Mouse (Mus musculus) neural tube, embryonic 11.5 days (tissue): ENCODE measurements at regions not wholly inside any gene's neighbourhood (a gene's known extent, or its start where the extent isn't known, plus 50 kb on each side); places are given as distances from the start of the nearest gene placed in this dataset.

Experiments used
- ATAC-seq: fragments of 200-750 bp; cut with Nextera tagmentation; 2 replicates; pipeline ENCODE4 v1.8.0; 2017; ENCODE audit warnings: moderate number of reproducible peaks, mild to moderate bottlenecking, moderate TSS enrichment, moderate library complexity; ENCODE audit not compliant: insufficient read depth, low FRiP score, low TSS enrichment
- DNase-seq: peaks from one replicate; pipeline ENCODE4 v3.0.0-alpha.2; 2015; ENCODE audit warnings: low spot score
- H3K27ac ChIP-seq: fragments of 300-500 bp; sonication (generic); 2 replicates; pipeline ENCODE4 v1.5.1; 2014; ENCODE audit warnings: low read depth, mild to moderate bottlenecking, low read length
- H3K27me3 ChIP-seq: fragments of 300-500 bp; sonication (generic); 2 replicates; pipeline ENCODE4 v1.6.1; 2014; ENCODE audit warnings: mild to moderate bottlenecking, low read length, mixed read lengths; ENCODE audit not compliant: control insufficient read depth, insufficient read depth
- H3K36me3 ChIP-seq: fragments of 300-500 bp; sonication (generic); 2 replicates; pipeline ENCODE4 v1.6.1; 2014; ENCODE audit warnings: mild to moderate bottlenecking, low read length, moderate library complexity, mixed read lengths; ENCODE audit not compliant: control insufficient read depth, insufficient read depth
- H3K4me1 ChIP-seq: fragments of 300-500 bp; sonication (generic); 2 replicates; pipeline ENCODE4 v1.6.1; 2014; ENCODE audit warnings: low read length, mixed read lengths; ENCODE audit not compliant: control insufficient read depth, insufficient read depth
- H3K4me2 ChIP-seq: fragments of 300-500 bp; sonication (generic); 2 replicates; pipeline ENCODE4 v1.6.1; 2014; ENCODE audit warnings: low read depth, mild to moderate bottlenecking, moderate library complexity
- H3K4me3 ChIP-seq: fragments of 300-500 bp; sonication (generic); 2 replicates; pipeline ENCODE4 v1.5.1; 2014; ENCODE audit warnings: low read depth, low read length
- H3K9ac ChIP-seq: fragments of 300-500 bp; sonication (generic); 2 replicates; pipeline ENCODE4 v1.6.1; 2014; ENCODE audit warnings: mild to moderate bottlenecking, low read length
- H3K9me3 ChIP-seq: fragments of 300-500 bp; sonication (generic); 2 replicates; pipeline ENCODE4 v1.6.1; 2016; ENCODE audit warnings: low read length; ENCODE audit not compliant: control insufficient read depth
- WGBS: fragments of 180-500 bp; shearing (Covaris S2); extraction: QIAGEN DNeasy Blood & Tissue Kit; methylation state at CpG from one replicate; pipeline ENCODE4 v1.1.7; 2014; 5-methylcytosine and 5-hydroxymethylcytosine counted together

DNA sequence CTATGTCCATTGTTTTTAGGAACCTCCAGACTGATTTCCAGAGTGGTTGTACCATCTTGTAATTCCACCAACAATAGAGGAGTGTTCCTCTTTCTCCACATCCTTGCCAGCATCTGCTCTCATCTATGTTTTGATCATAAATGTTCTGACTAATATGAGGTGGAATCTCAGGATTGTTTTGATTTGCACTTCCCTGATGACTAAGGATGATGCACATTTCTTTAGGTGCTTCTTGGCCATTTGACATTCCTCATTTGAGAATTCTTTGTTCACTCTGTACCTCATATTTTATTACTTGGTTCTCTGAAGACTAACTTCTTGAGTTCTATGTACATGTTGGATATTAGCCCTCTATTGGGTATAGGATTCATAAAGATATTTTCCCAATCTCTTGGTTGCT lies 538.4 kb downstream of the Inhba start:
- DNase-seq (no peak), ATAC-seq (no peak)
- no peak overlapping the region for H3K4me2 ChIP-seq
- H3K4me1 ChIP-seq = no peaks in the 10 kb centered on the region
- no peaks in the 10 kb centered on the region for H3K36me3 ChIP-seq
- H3K27ac ChIP-seq = no peak overlapping the region
- H3K9me3 ChIP-seq = no peaks in the 10 kb centered on the region
- no peak overlapping the region for H3K4me3 ChIP-seq
- H3K27me3 ChIP-seq = no peaks in the 10 kb centered on the region
- no peak overlapping the region for H3K9ac ChIP-seq

DNA sequence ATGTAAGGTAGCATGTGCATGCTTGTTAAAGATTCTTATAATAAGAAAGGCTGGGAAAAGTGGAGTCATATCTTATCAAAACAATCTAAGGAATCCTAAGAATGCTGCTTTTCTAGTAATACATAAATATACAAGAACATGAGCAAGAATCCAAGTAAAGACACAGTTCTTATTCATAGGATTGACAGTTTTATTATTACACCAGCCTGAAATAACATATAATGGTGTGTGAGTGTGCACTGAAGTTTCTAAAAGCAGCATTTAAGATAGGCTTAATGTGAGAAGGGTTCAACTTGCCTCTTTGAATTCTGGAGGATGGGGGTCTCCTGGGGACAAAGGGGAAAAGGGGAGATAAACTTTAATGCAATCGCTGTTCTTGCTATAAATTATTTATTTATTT lies 553.3 kb downstream of the Inhba start:
- ATAC-seq (no peak), DNase-seq (no peak)
- no peaks in the 10 kb centered on the region for H3K4me1 ChIP-seq
- no peak overlapping the region for H3K9ac ChIP-seq
- no peaks in the 10 kb centered on the region for H3K9me3 ChIP-seq
- H3K36me3 ChIP-seq = no peaks in the 10 kb centered on the region
- no peak overlapping the region for H3K4me2 ChIP-seq
- H3K4me3 ChIP-seq = no peak overlapping the region
- no peaks in the 10 kb centered on the region for H3K27me3 ChIP-seq
- no peak overlapping the region for H3K27ac ChIP-seq
- 85% methylated on average over 1 of the region's 1 CpGs for WGBS

DNA sequence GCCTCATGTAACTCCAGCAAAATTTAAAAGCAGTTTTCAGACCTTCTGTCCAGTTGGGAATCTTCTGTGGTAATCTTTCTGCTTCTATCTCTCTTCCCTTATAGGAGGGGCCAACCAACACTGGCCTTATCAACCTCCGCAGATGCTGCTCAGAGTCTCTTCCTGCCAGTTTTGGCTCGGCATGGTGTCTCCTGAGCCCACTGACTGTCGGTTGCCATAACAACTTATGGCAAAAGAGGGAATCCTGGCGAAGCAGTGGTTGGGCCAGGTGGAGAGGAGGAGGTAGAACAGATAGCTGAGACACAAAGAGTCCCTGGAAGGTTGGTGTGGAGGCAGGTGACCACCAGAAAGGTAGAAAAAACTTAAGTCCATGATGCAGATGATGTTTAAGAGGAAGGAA lies 562.4 kb downstream of the Inhba start:
- Histone ChIP-seq H3K4me1 (no peaks in the 10 kb centered on the region), H3K4me2 (no peak overlapping the region), H3K9me3 (no peaks in the 10 kb centered on the region), H3K4me3 (no peak overlapping the region), H3K27me3 (no peaks in the 10 kb centered on the region), H3K27ac (no peak overlapping the region), H3K36me3 (no peaks in the 10 kb centered on the region), H3K9ac (no peak overlapping the region)
- ATAC-seq (no peak), DNase-seq (no peak)
- 29% methylated on average over 4 of the region's 4 CpGs for WGBS

DNA sequence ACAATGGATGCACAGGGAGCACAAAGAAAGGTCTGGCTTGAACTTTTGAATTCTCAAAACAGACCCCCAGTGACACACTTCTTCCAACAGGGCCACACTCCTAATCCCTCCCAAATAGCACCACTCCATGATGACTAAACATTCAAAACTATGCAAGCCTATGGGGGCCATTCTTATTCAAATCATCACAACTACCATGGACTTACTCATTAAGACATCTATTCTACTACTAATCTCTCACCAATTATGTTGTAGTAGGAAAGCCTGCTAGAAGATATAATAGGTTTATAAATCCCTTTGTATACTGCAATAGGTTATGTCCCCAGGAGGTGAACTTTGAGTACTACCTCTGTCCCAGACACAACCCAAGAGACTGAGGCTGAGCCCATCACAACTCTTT lies 574.6 kb downstream of the Inhba start:
- no peaks in the 10 kb centered on the region for H3K27me3 ChIP-seq
- no peak overlapping the region for H3K4me2 ChIP-seq
- H3K9me3 ChIP-seq = no peaks in the 10 kb centered on the region
- no peak overlapping the region for H3K9ac ChIP-seq
- DNase-seq (no peak), ATAC-seq (no peak)
- no peak overlapping the region for H3K27ac ChIP-seq
- no peaks in the 10 kb centered on the region for H3K4me1 ChIP-seq
- H3K4me3 ChIP-seq = no peak overlapping the region
- no peaks in the 10 kb centered on the region for H3K36me3 ChIP-seq

DNA sequence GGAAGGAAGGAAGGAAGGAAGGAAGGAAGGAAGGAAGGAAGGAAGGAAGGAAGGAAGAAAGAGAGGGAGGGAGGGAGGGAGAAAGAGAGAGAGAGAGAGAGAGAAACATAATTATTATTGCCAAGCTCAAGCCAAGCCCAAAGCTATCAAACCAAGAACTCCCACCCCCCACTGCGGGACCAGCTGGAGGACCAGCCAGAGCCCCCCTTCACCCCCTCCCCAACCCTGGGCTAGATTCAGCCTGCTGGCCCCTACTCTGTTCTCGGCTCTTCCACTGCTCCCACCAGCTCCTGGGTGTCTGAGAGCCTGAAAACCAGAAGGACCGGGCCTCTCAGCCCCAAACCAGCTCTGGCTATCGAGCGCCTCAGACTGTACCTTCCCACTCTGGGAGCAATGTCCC lies 608.1 kb downstream of the Inhba start:
- ATAC-seq (no peak), DNase-seq (no peak)
- H3K4me3 ChIP-seq = no peak overlapping the region
- no peaks in the 10 kb centered on the region for H3K36me3 ChIP-seq
- H3K9ac ChIP-seq = no peak overlapping the region
- no peaks in the 10 kb centered on the region for H3K9me3 ChIP-seq
- H3K4me1 ChIP-seq = no peaks in the 10 kb centered on the region
- 87% methylated on average over 5 of the region's 5 CpGs for WGBS
- H3K27ac ChIP-seq = no peak overlapping the region
- H3K4me2 ChIP-seq = no peak overlapping the region
- no peaks in the 10 kb centered on the region for H3K27me3 ChIP-seq

- Histone ChIP-seq H3K4me3 (no peak overlapping the region), H3K36me3 (no peaks in the 10 kb centered on the region), H3K27me3 (no peaks in the 10 kb centered on the region), H3K9ac (no peak overlapping the region), H3K9me3 (no peaks in the 10 kb centered on the region), H3K4me1 (no peaks in the 10 kb centered on the region), H3K27ac (no peak overlapping the region), H3K4me2 (no peak overlapping the region)
- peak; percentile 74 for ATAC-seq
- 31% methylated on average over 4 of the region's 4 CpGs for WGBS
- peak; percentile 22 for DNase-seq
Observed at GRCm38 (mm10) chr13:16626584-16626983, 614.9 kb downstream of the Inhba start.

- WGBS = 60% methylated on average over 5 of the region's 5 CpGs
- no peaks in the 10 kb centered on the region for H3K4me1 ChIP-seq
Observed at GRCm38 (mm10) chr13:16633445-16634092, 621.9 kb downstream of the Inhba start.

GRCm38 (mm10) chr13:16636251-16636650 lies 624.6 kb downstream of the Inhba start:
- no peaks in the 10 kb centered on the region for H3K36me3 ChIP-seq
- ATAC-seq = no peak
- H3K9me3 ChIP-seq = no peaks in the 10 kb centered on the region
- no peak overlapping the region for H3K4me3 ChIP-seq
- H3K27ac ChIP-seq = no peak overlapping the region
- no peak overlapping the region for H3K9ac ChIP-seq
- no peak overlapping the region for H3K4me2 ChIP-seq
- no peaks in the 10 kb centered on the region for H3K27me3 ChIP-seq
- 76% methylated on average over 2 of the region's 2 CpGs for WGBS
- no peak for DNase-seq
- H3K4me1 ChIP-seq = no peaks in the 10 kb centered on the region

More at GRCm38 (mm10) chr13:16633445-16634092, 621.9 kb downstream of the Inhba start:
- H3K9ac ChIP-seq = no peak overlapping the region
- H3K27me3 ChIP-seq = no peaks in the 10 kb centered on the region
- no peak overlapping the region for H3K27ac ChIP-seq
- DNase-seq (no peak), ATAC-seq (no peak)
- no peaks in the 10 kb centered on the region for H3K9me3 ChIP-seq
- no peak overlapping the region for H3K4me2 ChIP-seq
- no peaks in the 10 kb centered on the region for H3K36me3 ChIP-seq
- no peak overlapping the region for H3K4me3 ChIP-seq

DNA sequence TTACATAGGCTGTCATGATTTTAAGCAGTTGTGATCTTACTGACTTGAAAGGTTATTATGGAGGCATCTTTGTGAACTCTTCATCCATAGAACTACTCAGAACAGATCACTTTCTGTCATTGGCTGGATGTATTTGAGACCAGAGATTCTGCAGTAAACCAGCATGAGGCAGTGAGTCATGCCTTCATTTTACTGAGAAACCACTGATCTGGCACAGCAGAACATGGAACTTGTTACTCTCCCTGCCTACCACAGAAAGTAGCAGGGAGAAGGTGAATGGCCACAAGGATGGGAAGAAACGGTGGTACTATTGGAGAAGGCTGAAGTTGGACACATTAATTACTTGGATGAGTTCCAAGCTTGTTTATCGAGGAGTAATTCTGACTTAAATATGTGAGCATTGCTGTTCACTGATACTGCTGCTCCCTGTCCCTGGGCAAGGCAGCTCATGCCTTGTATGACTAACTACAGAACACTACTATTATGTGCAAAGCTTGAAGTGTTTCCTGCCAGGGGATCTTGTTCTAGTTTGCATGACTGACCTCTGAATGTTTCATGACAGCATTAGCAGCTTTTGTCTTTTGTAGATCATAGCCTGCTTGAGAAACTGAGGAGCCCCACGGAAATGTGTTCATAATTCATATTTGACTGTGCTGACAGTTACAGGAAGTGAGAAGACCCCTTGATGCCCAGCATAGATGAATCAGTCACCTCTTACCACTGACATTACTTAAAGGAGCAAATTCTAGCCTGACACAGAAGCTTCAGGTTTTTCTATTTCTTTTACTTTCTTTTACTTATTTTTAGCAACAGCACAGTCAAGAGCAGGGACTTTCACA lies 630.2 kb downstream of the Inhba start:
- no peak overlapping the region for H3K4me2 ChIP-seq
- H3K4me1 ChIP-seq = no peaks in the 10 kb centered on the region
- no peak overlapping the region for H3K4me3 ChIP-seq
- no peaks in the 10 kb centered on the region for H3K36me3 ChIP-seq
- WGBS = 76% methylated on average over 3 of the region's 3 CpGs
- no peaks in the 10 kb centered on the region for H3K9me3 ChIP-seq
- no peak overlapping the region for H3K9ac ChIP-seq
- ATAC-seq (no peak), DNase-seq (no peak)
- H3K27ac ChIP-seq = no peak overlapping the region
- H3K27me3 ChIP-seq = no peaks in the 10 kb centered on the region
